In genomic region chr2:168593004-168593403, GRCm38 (mm10) we compare ENCODE assay signal across 13 mouse cellular contexts. TPM values are rescaled to one million over a fixed set of nuclear protein-coding genes. Genes with fewer than 3 reads are reported as not detected.
DNase-seq lines count a peak whose midpoint lies in the region; ATAC-seq and TF ChIP-seq lines count a peak whose summit lies in the region.
"Had no signal": no experiment of that assay in that cellular context is flagged by ENCODE, and none has a peak within 500 bp of the region (broad histone marks: within the 10 kb centered on the region; RNA-seq: fewer than 3 reads in every experiment).

No protein-coding gene starts in this region.

- intact Hi-C loops in gastrocnemius, postnatal 36 days (cut with DNase I) = no loop called here

- H3K27ac ChIP-seq in kidney, adult 2 months (ENCODE audit: insufficient read depth, low read depth, low read length) = no peak overlapping the region
- no peak overlapping the region for H3K27ac ChIP-seq in kidney, embryonic 15.5 days
- no peak overlapping the region for H3K27ac ChIP-seq in lung, embryonic 14.5 days (ENCODE audit: low read depth)
- H3K27ac ChIP-seq: lung, embryonic 15.5 days; midbrain, embryonic 12.5 days had no signal

- peak; percentile 24 for DNase-seq in kidney, adult 2 months
- peak; percentile 44 for DNase-seq in lung, embryonic 14.5 days
- no peak for DNase-seq in lung, postnatal 25 days (ENCODE audit: low spot score)
- peak; percentile 31 for DNase-seq in A20 (ENCODE audit: low read depth, low spot score)
- DNase-seq in T-cell, adult 2 months (ENCODE audit: low spot score) = peak; percentile 30
- no peak for DNase-seq in gastrocnemius, postnatal 36 days
- DNase-seq: cerebellum, postnatal 10 days; left cerebral cortex, postnatal 4 days; right cerebral cortex, postnatal 4 days had no signal

- H3K9me3 ChIP-seq in kidney, embryonic 15.5 days (replicated peaks) = no peaks in the 10 kb centered on the region
- H3K9me3 ChIP-seq in lung, embryonic 14.5 days (ENCODE audit: low read depth, low read length) = no peaks in the 10 kb centered on the region
- H3K9me3 ChIP-seq: lung, embryonic 15.5 days; midbrain, embryonic 12.5 days had no signal

- H3K4me1 ChIP-seq in kidney, adult 2 months (ENCODE audit: control insufficient read depth, insufficient read depth, low read length) = peaks cover 5% of the 10 kb centered on the region; the same call in 1 of the 2 replicates
- H3K4me1 ChIP-seq in kidney, embryonic 15.5 days = peaks cover 32% of the 10 kb centered on the region
- H3K4me1 ChIP-seq in lung, embryonic 14.5 days (ENCODE audit: insufficient read depth) = no peaks in the 10 kb centered on the region; the same call in 1 of the 2 replicates

- no peak overlapping the region for H3K9ac ChIP-seq in kidney, embryonic 15.5 days
- no peak overlapping the region for H3K9ac ChIP-seq in lung, embryonic 14.5 days
- H3K9ac ChIP-seq: lung, embryonic 15.5 days; midbrain, embryonic 12.5 days had no signal

- no peaks in the 10 kb centered on the region for H3K36me3 ChIP-seq in kidney, adult 2 months (ENCODE audit: control insufficient read depth, insufficient read depth, low read length)
- H3K36me3 ChIP-seq in kidney, embryonic 15.5 days = no peaks in the 10 kb centered on the region
- no peaks in the 10 kb centered on the region for H3K36me3 ChIP-seq in lung, embryonic 14.5 days (ENCODE audit: insufficient read depth)
- H3K36me3 ChIP-seq: lung, embryonic 15.5 days; midbrain, embryonic 12.5 days had no signal

- TF ChIP-seq CTCF in kidney, adult 2 months (conservative IDR thresholded peaks at IDR 0.05; ENCODE audit: insufficient read depth, insufficient read length, low read depth, low read length) = no peak
- peak; percentile 39 for TF ChIP-seq CTCF in lung, embryonic 14.5 days (IDR thresholded peaks at IDR 0.05; ENCODE audit: low read depth)

- no peak for ATAC-seq in kidney, embryonic 15.5 days (replicated peaks; ENCODE audit: low FRiP score)
- ATAC-seq in lung, embryonic 14.5 days (ENCODE audit: insufficient read depth) = no peak

- H3K4me3 ChIP-seq in kidney, adult 2 months (ENCODE audit: insufficient read depth, low read depth, low read length) = no peak overlapping the region
- no peak overlapping the region for H3K4me3 ChIP-seq in kidney, embryonic 15.5 days (replicated peaks)
- no peak overlapping the region for H3K4me3 ChIP-seq in lung, embryonic 14.5 days (ENCODE audit: low read depth, low read length)
- H3K4me3 ChIP-seq: erythroblast, embryonic 14.5 days; lung, embryonic 15.5 days; midbrain, embryonic 12.5 days had no signal

- H3K4me2 ChIP-seq in kidney, embryonic 15.5 days = no peak overlapping the region
- no peak overlapping the region for H3K4me2 ChIP-seq in lung, embryonic 14.5 days
- H3K4me2 ChIP-seq: lung, embryonic 15.5 days; midbrain, embryonic 12.5 days had no signal

- no peak for TF ChIP-seq POLR2A in kidney, adult 2 months (IDR thresholded peaks at IDR 0.05; ENCODE audit: low read depth, low read length)

- no peaks in the 10 kb centered on the region for H3K27me3 ChIP-seq in kidney, adult 2 months (replicated peaks; ENCODE audit: control insufficient read depth, insufficient read depth, low read length)
- H3K27me3 ChIP-seq in kidney, embryonic 15.5 days = peaks cover 43% of the 10 kb centered on the region
- peaks cover 39% of the 10 kb centered on the region for H3K27me3 ChIP-seq in lung, embryonic 14.5 days (ENCODE audit: insufficient read depth, low read length)

- 66% methylated on average over 5 of the region's 5 CpGs for WGBS in kidney, adult 2 months
- WGBS in kidney, embryonic 15.5 days = 81% methylated on average over 5 of the region's 5 CpGs
- WGBS in lung, embryonic 14.5 days = 85% methylated on average over 5 of the region's 5 CpGs

RNA-seq across cellular contexts. Expression of gene Nfatc2, which starts 8.5 kb away (rescaled TPM):
- 2.9 and 3.4 TPM in 2 replicates for polyA plus RNA-seq in kidney, adult 2 months (2012; rRNA removed)
- 2.5 and 2.6 TPM in 2 replicates for polyA plus RNA-seq in kidney, embryonic 15.5 days (2015; fragmentation: Nextera tagmentation; extraction: Ambion mirVana)
- polyA plus RNA-seq in lung, embryonic 14.5 days (2014; fragmentation: Nextera tagmentation; extraction: Ambion mirVana) = 2.1 and 2.3 TPM in 2 replicates
- 10 to 100 TPM in 1 of 2 experiments, 1 to 10 TPM in 1; 5.3 to 10.4 TPM for total RNA-seq in gastrocnemius, postnatal 36 days (2021)
- polyA plus RNA-seq: erythroblast, embryonic 14.5 days had no signal

Comparison
In these comparisons a context has a peak if more than half of its experiments do, and no peak if none do; other contexts are left out.
1. DNase-seq: peak in kidney, adult 2 months (single experiment), lung, embryonic 14.5 days (single experiment), A20 (single experiment) and T-cell, adult 2 months (single experiment); none in lung, postnatal 25 days (single experiment) and gastrocnemius, postnatal 36 days (0 of 2).